Mouse (Mus musculus) megakaryocyte progenitor cell, adult 5-6 weeks (primary cell): ENCODE results near the gene Gng12. TPM values are rescaled to one million over a fixed set of nuclear protein-coding genes. Genes with fewer than 3 reads are reported as not detected.

Experiments
- ATAC-seq: replicated peaks from 2 replicates; pipeline ENCODE4 v1.8.0; 2016; ENCODE audit warnings: mild to moderate bottlenecking, moderate TSS enrichment, inconsistent platforms; ENCODE audit not compliant: poor library complexity
- total RNA-seq, 2 experiments: library from RNA; stranded (forward) in 1 of 2; stranded (reverse) in 1 of 2; fragments of 157-497, 149-512 nt in 1 of 2; fragments of 200-1000 nt in 1 of 2; gene quantifications; 2 replicates each; pipeline versions ENCODE4 v1.2.3 to v1.2.4; 2015 to 2017

The Gng12 gene
- total RNA-seq, 2 experiments from 2014 or later, result 115 to 190 TPM

DNA sequence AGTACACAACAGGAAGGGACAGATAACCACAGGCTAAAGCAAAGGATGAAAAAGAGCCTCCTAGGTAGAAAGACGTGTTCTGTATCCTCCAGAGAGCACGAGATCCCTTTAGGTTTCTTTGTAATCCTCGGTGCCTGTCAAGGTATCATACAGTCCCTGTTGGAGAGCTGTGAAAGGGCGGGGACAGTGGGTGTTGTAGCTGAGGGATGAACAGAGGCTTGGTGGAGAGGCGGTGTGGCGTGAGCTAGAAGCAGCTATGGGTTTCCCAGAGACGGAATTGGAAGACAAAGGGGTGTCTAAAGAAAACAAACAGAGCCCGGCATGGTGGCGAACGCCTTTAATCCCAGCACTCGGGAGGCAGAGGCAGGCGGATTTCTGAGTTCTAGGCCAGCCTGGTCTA is 89.9 kb downstream of the Gng12 start:
- ATAC-seq, result no peak

DNA sequence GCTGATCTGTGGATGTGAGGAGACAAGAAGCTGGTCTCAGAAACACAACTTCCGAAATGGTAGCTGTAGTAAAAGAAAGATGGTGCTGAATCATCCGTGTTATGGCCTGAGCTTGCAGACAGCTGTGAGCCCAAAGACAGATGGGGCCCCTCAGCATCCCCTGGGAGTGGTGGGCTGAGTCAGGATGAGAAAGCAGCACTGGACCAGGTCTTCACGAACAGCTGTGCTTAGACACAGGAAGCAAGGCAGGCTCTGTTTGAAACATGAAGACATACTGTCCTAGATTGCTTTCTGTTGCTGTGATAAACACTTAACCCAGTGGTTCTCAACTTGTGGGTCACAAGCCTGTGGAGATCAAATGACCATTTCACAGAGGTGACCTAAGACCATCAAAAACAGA is 91.4 kb downstream of the Gng12 start:
- no peak for ATAC-seq

DNA sequence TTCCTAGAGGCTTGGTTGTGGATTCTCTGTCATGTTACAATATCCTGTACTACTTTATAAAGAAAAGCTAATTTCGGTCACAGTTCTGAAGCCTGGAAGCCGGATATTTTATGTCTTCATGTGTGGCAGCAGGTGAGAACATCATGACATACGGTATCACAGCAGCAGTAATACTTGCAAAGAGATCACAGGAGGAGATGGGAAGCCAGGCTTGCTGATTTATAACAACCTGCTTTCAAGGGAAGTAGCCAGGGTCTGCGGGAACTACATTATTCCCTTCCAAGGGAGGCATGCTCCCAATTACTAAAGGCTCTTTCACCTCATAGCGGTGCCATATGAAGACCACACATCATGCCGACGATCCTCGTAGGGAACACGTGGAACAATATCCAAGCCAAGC is 92.2 kb downstream of the Gng12 start:
- ATAC-seq, result no peak

DNA sequence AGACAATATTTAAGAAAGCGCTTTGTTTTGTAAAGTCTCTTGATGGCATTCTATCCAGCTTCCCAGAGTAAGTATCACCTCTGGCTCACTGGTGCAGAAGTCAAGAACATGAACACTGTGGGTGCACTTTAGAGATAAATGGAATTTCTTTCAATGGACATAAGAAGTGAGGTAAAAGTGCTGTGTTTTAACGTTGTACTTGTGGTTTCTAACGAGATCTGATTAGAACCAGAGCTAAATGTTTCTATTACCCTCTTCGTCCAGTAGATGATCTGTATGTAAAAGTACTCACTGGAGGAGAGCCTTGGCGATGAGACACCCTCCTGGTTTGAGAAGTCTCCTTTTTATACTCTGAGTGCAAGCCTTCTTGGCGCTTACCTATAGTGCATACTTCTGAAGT is 92.8 kb downstream of the Gng12 start:
- peak; percentile 61 for ATAC-seq

DNA sequence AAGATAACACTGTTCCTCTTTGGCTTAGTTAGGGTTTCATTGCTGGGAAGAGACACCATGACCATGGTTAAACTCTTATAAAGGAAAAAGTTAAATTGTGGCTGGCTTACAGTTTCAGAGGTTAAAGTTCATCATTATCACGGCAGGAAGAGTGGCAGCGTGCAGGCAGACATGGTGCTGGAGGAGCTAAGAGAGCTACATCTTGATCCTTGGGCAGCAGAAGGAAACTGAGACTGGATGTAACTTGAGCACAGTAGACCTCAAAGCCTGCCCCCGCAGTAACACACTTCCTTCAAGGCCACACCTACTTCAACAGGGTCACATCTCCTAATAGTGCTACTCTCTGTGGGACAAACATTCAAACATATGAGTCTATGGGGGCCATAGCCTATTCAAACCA is 93.3 kb downstream of the Gng12 start:
- ATAC-seq, result no peak

DNA sequence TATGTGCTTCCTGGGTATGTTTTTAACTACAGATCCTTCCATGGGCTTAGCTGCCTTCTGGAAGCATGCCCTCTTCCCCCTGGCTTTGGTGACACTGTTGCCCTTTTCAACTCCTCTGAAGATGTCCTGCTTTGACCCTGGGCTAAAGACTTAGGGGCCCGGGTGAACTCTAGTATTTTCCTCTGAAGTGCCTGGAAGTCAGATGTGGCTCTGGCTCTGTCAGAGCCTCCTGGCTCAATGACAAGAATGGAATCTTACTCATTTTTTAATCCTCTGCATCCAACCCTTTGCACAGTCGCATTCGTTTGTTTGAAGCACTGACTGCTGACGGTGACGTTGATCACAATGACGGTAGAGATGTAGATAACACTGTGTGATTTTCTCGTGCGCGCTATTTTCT is 96.0 kb downstream of the Gng12 start:
- ATAC-seq, result no peak

DNA sequence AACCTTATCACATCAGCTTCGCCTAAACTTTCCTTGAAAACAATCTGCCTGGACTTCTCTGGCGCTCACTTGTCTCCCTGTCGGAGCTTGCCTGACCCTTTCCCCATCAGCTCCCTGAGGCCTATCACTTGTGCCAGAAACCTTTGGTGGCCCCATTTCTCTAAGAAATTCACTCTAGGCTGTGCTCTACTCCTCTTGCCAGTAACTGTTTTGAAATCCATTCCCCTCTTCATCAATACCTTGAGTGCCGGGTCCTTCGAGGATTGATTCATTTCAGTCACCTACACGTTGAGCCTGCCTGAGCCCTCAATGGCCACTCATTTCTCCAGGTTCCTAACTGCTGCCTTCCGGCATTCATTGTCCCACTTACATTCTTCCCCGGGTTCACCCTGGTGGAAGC is 96.6 kb downstream of the Gng12 start:
- ATAC-seq, result no peak

DNA sequence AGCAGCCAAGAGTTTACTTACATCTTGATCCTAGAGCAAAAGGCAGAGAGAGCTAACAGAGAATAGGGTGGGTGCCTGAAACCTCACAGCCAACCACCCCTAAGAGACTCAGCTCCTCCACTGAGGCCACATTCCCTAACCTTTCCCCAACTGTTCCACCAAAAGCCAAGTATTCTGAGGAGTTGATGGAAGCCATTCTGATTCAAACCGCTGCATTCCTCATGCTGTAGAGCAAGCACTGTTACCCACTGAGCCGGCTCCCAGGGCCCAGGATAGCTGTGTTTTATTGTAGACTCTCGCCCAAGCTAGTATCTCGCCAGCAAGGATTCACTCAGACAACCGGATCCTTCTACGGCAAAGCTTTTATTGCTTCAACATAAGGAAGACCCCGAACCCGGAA is 98.8 kb downstream of the Gng12 start:
- ATAC-seq, result no peak

DNA sequence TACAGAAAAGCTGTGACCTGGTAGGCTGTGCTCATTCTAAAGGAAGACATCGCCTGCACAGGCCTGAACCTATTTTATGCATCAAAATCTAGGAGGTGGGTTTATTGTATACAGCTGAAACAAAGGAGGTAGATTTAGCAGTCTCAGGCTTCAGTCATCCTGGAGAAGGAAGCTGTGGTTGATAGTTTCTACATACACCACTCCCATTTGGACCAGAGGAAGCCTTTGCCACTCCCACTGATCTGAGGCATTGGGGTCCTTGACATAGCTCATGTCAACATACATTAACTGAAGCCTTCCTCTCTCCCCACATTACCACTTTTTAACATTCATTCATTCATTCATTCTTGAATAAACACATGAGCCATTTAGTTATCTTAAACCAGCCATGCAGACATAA is 99.6 kb downstream of the Gng12 start:
- peak; percentile 83 for ATAC-seq

DNA sequence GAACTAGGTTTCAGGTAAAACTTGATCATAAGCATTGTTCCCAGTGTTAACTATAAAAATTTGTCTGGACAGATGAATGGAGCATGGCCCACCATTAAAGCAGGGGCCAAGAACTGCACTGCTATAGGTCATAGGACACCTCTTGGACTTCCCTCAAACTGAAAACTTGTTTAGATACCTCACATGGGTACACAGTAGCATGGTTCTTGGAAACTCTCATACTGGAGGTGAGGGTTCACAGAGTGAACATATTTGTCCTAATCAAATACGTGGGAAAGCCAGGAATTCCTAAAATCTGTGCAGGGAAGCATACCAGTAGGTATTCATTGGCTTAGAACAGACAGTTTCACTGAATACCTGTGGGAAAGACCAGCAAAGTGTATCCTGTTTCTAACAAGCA is 100.1 kb downstream of the Gng12 start:
- ATAC-seq, result no peak

DNA sequence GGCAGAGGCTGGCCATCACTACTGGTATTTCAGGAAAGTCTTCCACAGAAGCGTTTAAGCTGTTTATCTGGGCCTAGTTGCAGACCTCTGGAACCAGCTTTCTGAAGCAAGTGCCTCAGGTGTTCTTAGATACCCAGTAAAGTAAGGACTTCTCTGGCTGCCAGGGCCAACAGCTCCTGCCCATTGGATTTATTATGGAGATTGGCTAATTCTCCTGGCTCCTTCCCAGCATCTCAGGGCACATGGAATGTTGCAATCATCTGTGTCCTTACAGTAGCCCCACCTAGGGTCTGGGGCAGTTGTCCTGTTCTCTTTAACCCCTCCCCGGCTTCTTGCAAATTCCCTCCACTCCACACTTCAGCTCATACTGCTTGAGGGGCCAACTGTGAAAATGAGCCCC is 102.4 kb downstream of the Gng12 start:
- no peak for ATAC-seq

DNA sequence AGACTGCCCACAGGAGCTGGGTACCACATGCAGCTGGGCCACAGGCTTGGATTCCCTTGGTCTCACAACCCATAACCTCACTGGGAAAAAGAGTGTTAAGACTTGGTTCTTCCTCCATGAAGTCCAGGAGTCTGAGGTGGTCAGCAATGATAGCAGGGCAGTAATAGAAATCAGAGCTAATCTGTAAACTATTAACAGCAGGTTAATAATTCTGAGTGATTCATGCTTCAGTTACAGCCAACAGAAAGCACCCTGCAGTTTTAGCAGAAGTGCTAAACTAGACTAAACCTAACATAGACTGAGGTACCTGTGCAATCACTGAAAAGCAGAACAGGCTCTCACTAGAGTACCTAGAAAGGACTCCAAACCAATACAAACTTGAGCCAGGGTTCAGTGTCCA is 103.6 kb downstream of the Gng12 start:
- ATAC-seq, result no peak

DNA sequence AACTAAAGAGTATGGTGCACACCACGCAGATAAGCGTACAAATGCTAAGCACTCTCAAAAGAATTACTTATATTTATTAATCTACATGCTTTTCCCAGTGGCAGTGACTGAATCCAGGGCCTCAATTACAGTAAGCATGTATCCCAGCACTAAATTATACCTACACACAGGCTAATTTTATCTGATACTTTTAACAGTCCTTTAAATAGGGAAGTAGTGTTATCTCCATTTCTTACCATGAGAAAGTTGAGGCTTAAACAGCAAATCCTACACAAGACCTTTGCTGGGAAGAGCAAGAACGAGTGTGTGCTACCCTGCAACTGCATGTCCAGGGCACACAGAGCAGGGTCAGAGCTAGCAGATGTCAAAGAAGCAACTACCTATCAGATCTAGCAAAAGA is 113.7 kb downstream of the Gng12 start:
- ATAC-seq, result no peak

DNA sequence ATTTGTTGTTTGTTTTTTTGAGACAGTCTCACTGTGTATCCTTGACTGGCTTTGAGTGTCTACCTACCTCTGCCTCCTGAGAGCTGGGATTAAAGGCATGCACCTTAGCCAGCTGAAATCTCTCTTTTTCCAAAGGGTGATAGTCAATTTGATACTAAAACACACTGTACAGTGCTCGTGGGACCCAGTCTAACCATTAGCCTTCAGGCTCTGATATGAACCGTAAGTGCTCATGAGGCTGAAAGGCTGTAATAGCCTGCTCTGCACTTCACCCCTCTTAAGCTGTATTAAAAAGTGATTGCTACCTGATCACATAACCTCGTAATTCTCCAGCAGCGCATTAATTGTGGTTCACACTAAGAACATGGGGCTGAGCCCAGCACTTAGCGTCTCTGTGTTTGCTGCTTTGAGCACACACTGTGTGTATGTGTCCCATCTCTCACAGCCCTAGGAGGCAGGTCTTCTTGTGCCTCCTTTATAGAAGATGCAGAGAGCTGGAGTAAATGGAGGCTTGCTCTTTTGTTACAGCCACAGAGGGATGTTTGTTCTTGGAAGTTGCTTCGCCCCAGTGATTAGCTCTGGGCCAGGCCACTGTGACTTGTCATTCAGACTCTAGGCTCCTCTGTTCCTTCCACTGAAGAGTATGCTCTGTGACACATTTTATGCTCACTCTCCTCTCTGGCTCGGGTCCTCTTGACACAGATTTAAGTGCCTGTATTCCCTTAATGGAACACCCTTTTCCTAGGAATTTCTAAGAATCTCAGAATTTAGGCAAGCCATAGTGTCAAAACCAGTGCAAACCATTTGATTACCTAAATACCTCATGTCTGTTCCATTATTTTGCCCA is 114.4 kb downstream of the Gng12 start:
- ATAC-seq, result no peak

DNA sequence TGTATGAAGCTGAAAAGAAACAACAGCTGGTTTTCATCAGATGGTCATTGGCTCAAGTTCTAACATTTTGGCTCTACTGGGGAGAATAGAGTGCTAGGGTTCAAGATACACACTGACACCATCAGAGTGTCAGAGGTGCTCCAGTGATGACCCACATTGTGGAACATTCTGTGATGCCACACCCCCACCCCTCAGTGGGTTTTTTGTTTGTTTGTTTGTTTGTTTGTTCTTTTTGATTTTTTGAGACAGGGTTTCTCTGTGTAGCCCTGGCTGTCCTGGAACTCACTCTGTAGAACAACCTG is 115.0 kb downstream of the Gng12 start:
- no peak for ATAC-seq

DNA sequence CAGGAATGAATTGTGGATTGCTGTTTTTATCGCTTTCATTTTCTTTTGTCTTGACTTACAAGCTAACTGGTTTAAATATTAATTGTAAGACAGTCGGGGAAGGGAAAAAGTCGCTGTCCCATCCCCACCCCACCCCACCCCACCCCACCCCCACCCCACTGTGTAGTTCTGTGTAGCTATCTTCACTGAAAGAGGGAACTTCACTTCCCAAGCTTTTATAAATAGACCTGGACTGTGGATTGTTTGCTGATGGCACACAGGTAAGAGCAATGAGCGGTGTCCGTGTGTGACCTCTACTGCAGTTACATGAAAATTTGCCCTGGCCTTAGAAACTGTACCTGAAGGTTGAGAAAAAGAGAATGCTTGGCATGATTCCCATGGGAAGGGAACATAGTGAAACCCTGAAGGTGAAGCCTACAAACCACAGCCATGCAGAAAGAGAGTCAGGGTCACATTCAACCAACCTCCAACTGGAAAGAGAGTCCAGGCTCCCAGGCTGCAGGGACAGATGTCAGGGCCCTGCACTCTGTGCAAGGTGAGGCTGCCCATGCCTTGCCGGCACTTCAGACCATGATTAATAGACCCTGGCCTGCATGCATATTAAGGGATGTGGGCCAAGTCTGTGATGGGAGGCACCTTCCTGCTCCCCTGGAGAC is 117.2 kb downstream of the Gng12 start:
- ATAC-seq, result no peak

DNA sequence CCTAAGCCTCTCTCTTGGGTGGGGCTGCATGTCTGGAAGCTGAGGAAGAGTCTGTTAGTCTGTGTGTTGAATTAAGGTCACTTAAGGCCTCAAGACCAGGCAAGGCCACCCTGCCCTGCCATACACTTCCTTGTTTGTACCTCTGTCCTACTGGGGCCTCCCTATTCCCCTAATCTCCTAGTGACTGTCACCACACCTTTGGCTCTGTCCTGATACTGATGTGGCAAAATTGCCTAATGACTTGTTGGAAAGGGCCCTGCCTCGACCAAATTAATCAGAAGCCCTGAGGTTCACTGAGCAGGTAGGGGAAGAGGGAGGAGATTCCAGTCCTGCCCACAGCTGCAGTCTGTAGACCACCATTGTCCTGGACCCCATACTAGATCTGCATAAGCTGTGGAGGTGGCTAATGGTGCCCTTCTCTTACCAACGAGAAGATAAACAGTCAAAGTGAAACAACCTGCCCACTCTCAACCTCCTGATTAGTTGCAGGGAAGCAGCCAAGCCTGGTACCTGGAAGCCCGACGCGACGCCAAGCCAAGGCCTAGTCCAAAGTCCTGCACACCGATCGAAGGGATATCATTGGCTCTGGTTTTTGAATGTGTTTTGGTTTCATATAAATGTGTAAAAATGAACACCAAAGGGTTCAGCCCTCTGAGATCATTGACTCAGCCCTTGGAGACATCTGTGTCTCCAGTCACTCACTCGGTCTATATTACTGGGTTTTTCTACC is 117.9 kb downstream of the Gng12 start:
- ATAC-seq, result peak; percentile 63

DNA sequence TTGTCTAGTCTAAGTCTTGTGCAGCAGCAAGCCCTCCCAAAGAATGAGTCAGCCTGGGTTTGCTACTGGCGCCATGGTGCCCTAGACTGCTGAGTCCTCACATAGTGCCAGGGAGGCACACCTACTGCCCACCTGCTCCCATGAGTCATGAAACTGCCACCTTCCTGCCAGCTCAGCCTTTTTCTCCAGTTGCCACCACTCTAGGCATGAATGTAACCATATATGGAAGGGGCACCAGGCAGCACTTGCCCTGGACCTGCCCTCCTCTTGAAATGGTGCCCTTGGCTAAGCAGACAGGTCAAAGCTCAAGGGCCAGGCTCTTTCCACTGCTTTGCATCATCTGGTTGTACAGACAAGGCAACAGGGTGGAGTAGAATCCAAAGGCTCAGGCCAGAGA is 118.5 kb downstream of the Gng12 start:
- ATAC-seq, result peak; percentile 22

DNA sequence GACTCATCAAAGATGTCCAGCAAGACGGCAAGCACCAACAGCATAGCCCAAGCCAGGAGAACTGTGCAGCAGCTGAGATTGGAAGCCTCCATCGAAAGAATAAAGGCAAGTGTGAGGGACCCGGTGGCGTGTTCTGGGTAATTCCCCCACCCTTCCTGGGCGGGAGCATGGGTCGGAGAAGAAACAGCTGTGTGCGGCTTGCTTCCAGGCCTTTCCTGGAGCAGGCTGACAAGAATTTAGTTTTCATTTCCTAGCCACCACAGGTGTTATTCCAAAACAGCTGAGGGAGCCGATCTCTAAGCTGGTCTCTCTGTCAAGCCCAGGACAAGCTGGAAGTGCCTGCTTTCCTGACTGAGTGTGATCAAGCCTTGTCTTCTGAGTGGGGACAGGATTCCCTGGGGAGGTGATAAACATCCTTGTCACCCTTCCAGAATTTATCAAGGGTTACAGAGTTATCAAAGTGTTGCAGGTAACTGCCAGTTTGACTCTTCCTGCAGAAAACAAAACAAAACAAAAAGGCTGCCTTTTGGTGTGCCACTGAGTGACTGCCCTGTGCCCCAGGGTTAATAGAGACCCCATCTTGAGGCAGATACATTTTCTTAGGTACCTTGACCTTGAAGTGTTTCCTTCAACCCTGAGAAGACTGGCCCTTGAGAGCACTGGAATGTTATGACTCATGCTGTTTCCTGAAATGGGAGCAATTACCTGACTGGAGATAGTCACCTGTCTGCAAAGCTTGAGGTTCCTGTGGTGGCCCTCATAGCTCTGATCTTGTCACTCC is 119.7 kb downstream of the Gng12 start:
- peak; percentile 38 for ATAC-seq

DNA sequence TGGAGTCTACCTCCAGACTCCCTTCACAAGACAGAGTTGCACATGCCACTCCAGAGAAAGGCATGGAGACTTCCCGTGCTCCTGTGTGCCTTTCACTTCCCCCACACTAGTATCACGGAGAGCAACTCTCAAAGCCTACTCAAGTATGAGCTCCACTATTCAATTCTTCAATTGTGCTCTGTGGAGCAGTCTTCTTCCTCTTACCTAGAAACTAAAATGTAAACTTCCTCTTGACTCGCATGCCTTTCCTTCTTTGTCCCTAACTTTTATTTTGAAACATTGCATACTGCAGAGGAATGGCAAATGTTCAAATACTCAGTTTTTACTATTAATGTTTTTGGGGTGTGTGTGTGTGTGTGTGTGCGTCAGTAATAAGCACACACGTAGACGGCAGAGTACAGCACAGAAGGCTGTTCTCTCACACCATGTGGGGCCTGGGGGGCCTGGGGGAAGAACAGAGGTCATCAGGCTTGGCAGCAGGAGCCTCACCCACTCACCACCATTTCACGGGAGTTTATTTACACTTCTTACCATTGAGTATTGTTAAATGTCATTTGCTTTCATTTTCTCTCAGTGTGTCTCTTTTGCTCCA is 120.4 kb downstream of the Gng12 start:
- ATAC-seq, result peak; percentile 18; the same call in 1 of the 2 replicates

DNA sequence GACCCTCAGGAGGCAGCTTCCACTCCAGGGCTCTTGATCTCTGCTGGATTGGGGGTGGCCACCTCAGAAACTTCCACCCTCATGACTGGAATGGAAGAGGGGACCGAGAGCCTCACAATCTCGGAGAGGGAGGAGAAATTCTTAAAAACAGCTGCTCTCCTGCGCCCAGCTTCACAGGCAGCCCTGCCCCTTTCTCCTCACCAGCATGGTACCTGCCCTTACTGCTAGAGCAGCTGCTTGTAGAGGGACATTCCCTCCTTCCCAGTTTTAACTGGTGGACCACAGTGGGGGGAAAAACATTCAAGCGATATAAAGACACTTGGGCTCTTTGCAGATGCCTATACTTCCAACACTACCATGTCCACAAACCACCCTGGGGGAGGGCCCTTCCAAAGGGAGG is 122.2 kb downstream of the Gng12 start:
- no peak for ATAC-seq
